Mouse (Mus musculus) forelimb bud, embryonic 11.5 days (tissue): ENCODE results near the gene Cdca7l.

Experiments
- DNase-seq: peaks from one replicate; pipeline ENCODE4 v3.0.0-alpha.2; 2012; ENCODE audit warnings: low read depth, low spot score

Gene Cdca7l

DNA sequence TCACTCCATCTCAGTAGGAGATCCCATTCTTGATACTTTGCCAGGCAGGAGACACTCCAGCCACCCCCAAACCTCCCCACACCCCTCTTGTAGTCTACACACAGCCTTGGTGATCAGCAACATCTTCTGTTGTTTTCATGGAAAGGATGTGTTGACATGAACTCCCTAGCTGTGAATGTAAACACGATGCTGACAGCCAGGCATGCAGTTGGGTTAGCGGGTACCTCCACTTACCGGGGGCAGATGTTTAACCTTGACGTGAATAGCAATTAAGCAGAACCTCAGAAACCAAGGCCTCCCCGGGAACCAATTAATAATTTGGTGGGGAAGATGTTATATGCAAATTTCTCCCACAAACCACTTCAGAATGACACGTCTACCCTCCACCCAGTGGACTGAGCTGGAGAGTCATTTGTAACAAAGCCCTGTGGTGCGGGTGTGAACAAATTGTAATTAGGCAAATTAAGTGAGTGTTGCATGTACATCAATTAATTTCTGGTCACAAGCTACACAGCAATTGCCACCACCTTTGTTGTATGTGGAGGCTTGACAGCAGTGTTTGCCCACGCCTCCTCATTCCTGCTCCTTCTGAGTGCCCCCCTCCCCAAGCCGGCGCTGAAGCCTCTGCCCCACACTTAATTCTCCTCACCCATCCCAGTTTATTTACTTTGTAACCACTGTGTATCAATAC lies 5.4 kb downstream of the Cdca7l start:
- no peak for DNase-seq

DNA sequence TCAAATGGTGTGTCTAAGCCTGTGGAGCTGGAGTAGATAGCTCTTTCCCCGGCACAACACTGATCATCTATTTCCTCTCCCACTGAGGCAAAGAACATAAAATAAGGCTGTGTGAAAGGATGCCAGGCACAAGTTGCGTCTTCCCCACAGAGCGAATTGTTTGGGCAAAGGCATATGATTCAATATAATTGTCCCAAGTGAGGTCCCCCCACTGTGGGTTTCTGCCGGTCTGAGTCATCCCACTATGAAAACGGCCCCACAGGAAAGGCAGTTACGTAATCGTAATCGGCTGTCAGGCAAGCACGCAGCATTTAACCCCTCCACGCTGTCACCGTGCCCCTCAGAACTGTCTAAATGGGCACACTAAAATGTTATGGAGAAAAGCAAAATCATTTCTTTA lies 6.0 kb downstream of the Cdca7l start:
- no peak for DNase-seq

DNA sequence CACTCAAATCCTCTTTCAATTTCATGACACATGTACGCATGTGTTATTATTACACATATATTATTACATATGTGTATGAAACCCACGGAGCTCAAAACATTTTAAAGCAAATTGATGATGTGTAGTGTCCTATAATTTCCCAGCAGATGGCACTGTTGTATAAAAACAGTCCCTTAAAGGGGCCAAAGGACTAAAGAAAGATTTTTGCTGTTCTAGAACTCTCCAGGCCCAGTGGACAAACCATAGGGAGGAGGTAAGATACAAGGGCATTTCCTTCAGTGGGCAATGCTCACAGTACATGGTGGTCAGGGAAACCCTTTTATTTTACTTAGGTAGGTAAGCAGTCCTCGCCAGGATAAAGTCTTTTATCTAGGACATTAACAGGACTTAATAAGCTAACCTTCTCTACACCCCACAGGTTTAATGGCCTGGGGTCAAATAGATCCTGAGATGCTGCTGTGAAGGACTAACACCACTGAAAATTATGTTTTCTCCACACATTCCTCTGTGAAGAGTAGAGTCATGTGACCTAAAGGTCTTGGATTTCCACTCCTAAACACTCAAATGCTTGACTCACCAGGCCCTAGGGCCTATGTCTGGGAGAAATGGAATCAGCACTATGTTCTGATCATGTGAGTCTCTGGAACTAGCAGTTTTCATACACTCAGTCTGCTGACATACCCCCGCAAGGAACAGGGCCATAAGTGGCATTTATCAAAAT lies 16.2 kb downstream of the Cdca7l start:
- peak; percentile 48 for DNase-seq

GRCm38 (mm10) chr12:117820859-117821221 lies 16.8 kb downstream of the Cdca7l start:
- no peak for DNase-seq

- no peak for DNase-seq
Measured at GRCm38 (mm10) chr12:117821394-117821793, 17.3 kb downstream of the Cdca7l start.

- DNase-seq, result no peak
Measured at GRCm38 (mm10) chr12:117828350-117828749, 24.3 kb downstream of the Cdca7l start.

- no peak for DNase-seq
Measured at GRCm38 (mm10) chr12:117831351-117831961, 27.4 kb downstream of the Cdca7l start.

- no peak for DNase-seq
Measured at GRCm38 (mm10) chr12:117832190-117832589, 28.1 kb downstream of the Cdca7l start.

DNA sequence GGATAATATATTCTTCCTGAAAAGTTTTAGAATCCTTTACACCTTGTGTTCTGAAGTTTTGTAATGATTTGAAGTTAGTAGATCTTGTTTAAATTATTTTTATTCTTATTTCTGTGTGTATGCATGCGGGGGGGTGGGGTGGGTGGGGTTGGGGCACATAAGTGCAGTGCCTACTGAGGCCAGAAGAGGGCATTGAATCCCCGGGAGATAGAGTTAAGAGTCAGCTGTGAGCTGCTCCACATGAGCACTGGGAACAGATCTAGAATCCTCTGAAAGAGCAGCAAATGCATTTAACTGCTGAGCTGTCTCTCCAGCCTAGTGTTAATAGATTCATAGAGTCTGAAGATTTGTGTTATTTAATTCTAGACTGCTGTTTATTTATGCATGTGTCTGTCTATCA lies 30.6 kb downstream of the Cdca7l start:
- no peak for DNase-seq

DNA sequence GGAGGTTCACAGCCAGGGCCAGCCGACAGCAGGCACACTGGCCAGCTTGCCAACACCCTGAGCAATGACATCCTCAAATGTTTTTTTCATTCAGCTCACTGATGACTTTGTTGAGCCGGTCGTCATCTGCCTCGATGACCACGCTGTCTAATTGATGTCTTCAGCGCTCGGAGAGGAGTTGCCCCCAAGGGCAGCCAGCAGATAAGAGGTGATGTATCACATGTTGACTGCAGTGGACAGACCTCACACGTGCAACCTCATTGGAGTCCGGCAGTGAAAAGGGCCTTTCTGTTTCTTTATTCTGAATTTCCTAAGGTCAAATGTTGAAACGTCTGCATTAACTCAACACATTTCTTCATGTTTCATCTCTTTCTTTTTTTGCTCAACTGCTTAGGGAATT lies 31.3 kb downstream of the Cdca7l start:
- DNase-seq, result no peak

GRCm38 (mm10) chr12:117837376-117837775 lies 33.3 kb downstream of the Cdca7l start:
- no peak for DNase-seq

DNA sequence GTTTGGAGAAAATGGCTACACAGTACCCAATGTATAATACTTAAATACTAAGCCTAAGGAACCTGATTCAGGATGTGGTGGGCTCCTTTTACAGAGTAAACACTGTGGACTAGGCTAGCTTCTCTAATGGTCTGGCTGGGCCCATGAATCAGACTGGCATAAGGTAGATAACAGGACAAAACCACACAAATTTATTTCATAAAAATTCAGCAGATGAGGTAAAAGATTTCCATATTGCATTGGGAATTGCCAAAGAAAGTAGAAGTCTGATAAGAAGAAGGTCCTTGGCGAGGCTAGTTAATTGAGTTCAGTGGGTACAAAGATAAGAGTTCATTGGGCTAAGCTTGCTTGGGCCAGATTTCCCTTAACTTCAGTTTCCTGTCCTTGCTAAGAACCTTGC lies 36.6 kb downstream of the Cdca7l start:
- DNase-seq, result no peak

GRCm38 (mm10) chr12:117842676-117843075 lies 38.6 kb downstream of the Cdca7l start:
- no peak for DNase-seq

- DNase-seq, result peak; percentile 89
Measured at GRCm38 (mm10) chr12:117843302-117844074, 39.4 kb downstream of the Cdca7l start.

DNA sequence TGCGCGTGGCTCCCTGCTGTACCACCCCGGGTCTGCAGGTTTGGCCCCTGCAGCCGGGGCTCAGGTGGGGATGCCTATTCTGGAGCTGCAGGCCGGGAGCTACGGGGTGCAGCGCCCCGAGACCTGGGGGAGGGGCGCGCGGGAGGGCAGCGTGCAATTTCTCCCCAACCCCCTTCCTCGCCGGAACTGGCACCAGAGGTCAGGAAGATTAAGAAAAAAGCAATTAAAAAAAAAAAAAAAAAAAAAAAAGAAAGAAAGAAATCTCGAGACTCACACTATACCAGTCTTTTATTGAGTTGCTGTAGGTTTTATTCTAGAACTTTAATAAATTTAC lies 40.0 kb downstream of the Cdca7l start:
- DNase-seq, result no peak

GRCm38 (mm10) chr12:117844917-117845316 lies 40.8 kb downstream of the Cdca7l start:
- no peak for DNase-seq

DNA sequence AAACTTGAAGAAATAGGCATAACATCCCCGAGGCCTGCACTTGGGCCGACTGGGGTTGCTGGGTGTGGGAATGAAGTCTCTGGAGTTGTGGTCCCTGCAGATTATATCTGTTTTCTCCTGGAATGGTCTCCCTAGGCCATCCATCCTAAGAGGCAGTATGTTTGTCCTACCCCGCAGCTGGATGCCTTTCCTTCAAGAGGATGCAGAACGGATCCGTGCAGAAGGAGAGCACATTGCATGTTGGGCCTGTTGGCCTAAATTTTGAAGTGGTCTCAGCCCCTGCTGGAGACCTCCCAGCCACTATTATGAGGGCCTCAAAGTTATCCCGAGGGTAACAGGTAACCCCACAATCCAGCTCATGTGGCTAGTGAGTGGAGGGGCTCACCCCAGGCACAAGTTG lies 44.5 kb downstream of the Cdca7l start:
- no peak for DNase-seq

GRCm38 (mm10) chr12:117850472-117850871 lies 46.4 kb downstream of the Cdca7l start:
- no peak for DNase-seq

DNA sequence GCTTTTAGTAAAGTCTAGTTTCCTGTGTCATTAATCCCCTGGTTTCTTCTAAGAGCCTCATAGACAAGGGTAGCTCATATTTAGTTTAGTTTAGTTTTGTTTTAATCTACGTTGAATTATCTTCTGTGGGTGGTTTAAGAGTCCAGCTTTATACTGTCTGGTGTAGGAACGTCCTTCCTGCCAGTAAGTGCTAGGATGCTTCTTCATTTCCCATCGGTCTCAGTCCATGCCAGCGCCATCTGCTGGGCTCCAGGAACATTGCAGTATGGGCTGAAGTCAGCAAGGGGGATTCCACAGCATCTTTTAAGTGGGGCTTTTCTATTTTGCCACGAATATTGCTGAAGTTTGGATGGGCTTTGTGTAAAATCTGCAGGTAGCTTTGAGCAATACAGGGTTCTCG lies 49.2 kb downstream of the Cdca7l start:
- peak; percentile 47 for DNase-seq

GRCm38 (mm10) chr12:117857023-117857422 lies 52.9 kb downstream of the Cdca7l start:
- DNase-seq, result no peak

DNA sequence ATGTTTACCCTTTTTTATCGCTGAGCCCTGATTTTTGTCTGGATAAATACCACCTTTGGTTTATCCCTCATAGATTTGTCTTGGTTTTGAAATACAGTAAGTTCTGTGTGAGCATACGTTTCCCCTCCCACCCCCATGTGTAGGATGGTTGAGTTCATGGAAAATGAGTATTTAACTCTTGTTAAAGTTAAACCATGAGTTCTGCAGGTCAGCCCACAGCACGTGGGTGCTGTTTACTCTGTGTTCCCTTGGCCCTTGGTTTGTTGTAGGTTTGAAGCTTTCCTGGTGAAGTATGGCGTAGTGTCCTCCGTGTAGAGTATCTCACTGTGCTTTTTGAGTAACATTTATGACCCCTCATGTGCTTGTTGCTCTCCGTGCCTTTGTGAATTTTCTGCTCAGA lies 53.8 kb downstream of the Cdca7l start:
- DNase-seq, result no peak

DNA sequence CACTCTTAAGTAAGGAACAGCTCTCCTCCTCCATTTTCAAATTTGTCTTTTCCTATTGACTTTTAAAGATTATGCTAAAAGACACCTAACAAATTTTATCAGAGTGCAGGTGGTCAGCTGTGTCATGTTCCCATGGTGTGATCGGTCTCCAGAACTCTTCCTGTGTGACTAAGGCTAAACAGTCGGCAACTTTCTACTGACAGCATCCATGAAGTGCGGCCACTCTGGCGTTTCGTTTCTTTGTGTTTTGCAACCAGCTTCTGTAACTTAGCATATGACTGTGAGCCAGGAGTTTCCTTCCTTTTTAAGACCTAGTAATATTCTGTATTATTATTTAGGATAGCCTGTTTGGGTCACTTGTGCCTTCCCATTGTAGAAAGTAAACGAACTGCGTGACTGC lies 56.8 kb downstream of the Cdca7l start:
- DNase-seq, result no peak
